Mouse (Mus musculus) heart, adult 2 months (tissue): Measurements from ENCODE around the gene Kcp. TPM values are rescaled to one million over a fixed set of nuclear protein-coding genes. Genes with fewer than 3 reads are reported as not detected.
A peak's percentile ranks its signal among the peaks of the same experiment; 100 is the strongest.

ENCODE experiments used
- DNase-seq, 2 experiments: peaks; one replicate each; pipeline ENCODE4 v3.0.0; 2021
- H3K27ac ChIP-seq: fragments of 200-600 bp; 2 replicates; pipeline ENCODE4 v1.8.1; 2022
- H3K27me3 ChIP-seq: fragments of 200-500 bp; 2 replicates; pipeline ENCODE4 v1.6.1; 2012; ENCODE audit warnings: mild to moderate bottlenecking, low read length, inconsistent platforms, mixed read lengths; ENCODE audit not compliant: control insufficient read depth, insufficient read depth
- H3K36me3 ChIP-seq: fragments of 200-500 bp; 2 replicates; pipeline ENCODE4 v1.6.1; 2012; ENCODE audit warnings: low read length, inconsistent platforms; ENCODE audit not compliant: control insufficient read depth, insufficient read depth
- H3K4me1 ChIP-seq: fragments of 200-500 bp; 2 replicates; pipeline ENCODE4 v1.6.1; 2011; ENCODE audit warnings: low read length; ENCODE audit not compliant: control insufficient read depth, insufficient read depth
- H3K4me3 ChIP-seq: fragments of 200-600 bp; 2 replicates; pipeline ENCODE4 v1.8.1; 2022
- H3K79me2 ChIP-seq: fragments of 200-500 bp; replicated peaks from 2 replicates; pipeline ENCODE4 v1.6.1; 2012; ENCODE audit warnings: mild to moderate bottlenecking, inconsistent platforms, low read length, moderate library complexity, mixed read lengths; ENCODE audit not compliant: control insufficient read depth, insufficient read depth
- H3K9ac ChIP-seq: fragments of 200-500 bp; 2 replicates; pipeline ENCODE4 v1.6.1; 2012; ENCODE audit warnings: low read depth, mild to moderate bottlenecking, control low read depth, inconsistent platforms, low read length, mixed read lengths
- CTCF ChIP-seq: fragments of 200-600 bp; IDR thresholded peaks from 2 replicates; pipeline ENCODE4 v1.8.1; 2022; ENCODE audit warnings: antibody characterized with exemption, mild to moderate bottlenecking, moderate library complexity
- EP300 ChIP-seq: fragments of 200-500 bp; IDR thresholded peaks from 2 replicates; pipeline ENCODE4 v1.6.1; 2011; ENCODE audit warnings: low read depth, low read length, control low read depth; ENCODE audit not compliant: insufficient read depth
- POLR2A ChIP-seq: fragments of 200-500 bp; IDR thresholded peaks from 2 replicates; pipeline ENCODE4 v1.6.1; 2011; ENCODE audit warnings: mild to moderate bottlenecking, low read depth, low read length, control low read depth; ENCODE audit not compliant: insufficient read depth
- WGBS: fragments of 180-500 bp; shearing (Covaris S2); methylation state at CpG from one replicate; pipeline ENCODE4 v1.1.7; 2018; 5-methylcytosine and 5-hydroxymethylcytosine counted together
- intact Hi-C: fragments of 180-260 bp; cut with DNase I; formaldehyde crosslinking; loops from one replicate; pipeline ENCODE4 v1.15.1; 2025
- polyA plus RNA-seq: library from polyadenylated mRNA; depleted of rRNA; stranded (reverse); fragments of >200 nt; gene quantifications from 2 replicates; pipeline ENCODE4 v1.2.3, GENCODE M21; 2012; rRNA removed
- total RNA-seq, 2 experiments: library from RNA; stranded (reverse); gene quantifications; 2 replicates each; pipeline ENCODE4 v1.2.3; 2021

Kcp gene
- total and polyA plus RNA-seq, 3 experiments: 2.3 to 8.5 (median 3.0) TPM

DNA sequence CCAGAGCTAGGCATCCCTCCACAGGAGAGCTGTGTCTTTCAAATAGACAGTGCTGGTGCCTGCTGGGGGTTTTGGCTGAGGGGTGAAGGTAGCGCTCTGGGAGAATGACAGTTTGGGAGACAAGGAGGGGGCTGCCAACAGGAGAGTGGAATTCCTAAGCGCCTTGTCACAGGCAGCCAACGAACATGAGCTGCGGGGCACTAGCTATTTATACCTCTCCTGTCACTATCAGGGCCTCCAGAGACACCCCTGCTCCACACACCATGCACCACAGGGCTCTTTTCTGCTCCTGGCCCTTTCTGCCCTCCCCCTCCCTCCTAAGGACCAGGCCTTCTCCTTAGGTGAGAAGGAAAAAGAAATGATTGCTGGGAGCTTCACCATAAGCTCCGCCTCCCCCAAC, 76.3 kb downstream of the Kcp start:
- Histone ChIP-seq H3K79me2 (no peaks in the 10 kb centered on the region), H3K27ac (peak overlapping the region; percentile 89), H3K4me1 (no peaks in the 10 kb centered on the region; the same call in 1 of the 2 replicates), H3K9ac (no peak overlapping the region), H3K4me3 (peak overlapping the region; percentile 2; the same call in 1 of the 2 replicates), H3K36me3 (no peaks in the 10 kb centered on the region), H3K27me3 (no peaks in the 10 kb centered on the region)
- 47% methylated on average over 5 of the region's 5 CpGs for WGBS
- intact Hi-C loops: loop anchor here (1.0 to 5.0 kb wide), 2 partner anchors 42 to 69 kb away; no protein-coding TSS in a partner anchor
- peak; percentile 51 to 74 for DNase-seq
- TF ChIP-seq CTCF (no peak), EP300 (0 out of 2 replicates have a peak, but pooled peaks have one; percentile 46), POLR2A (no peak)

DNA sequence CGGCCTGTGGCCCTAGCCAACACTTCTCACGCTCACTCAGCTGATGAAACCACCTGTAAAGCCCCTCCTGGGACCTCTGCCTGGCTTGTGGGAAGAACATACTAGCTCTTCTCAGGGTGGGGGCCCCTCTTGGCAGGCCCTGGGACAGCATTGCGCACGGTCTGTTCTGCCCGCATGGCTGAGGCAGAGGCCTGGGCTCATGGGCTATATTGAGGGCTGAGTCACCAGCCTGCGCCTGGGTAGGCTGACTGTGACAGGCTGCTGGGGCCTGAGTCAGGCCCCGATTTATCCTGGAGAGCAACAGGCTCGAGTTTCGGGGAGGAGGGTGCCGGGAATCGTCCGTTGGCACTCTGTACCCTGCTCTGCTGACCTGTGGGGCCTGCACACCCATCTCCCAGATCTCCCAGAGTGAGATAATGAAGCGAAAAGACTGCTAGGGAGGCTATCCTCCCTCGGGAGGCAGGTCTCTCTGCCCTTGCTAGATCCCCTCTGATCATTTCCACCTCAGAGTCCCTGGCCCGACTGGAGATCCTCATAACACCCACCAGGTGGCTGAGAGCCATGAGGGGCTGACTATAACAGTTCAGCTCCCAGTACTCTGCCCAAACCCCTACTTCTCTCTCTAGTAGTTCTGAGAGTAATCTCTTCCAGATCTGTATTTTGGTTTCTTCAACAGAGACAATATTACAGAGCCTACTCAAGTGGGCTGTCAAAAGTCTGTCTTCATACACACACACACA, 76.9 kb downstream of the Kcp start:
- H3K27me3 ChIP-seq: no peaks in the 10 kb centered on the region
- 53% methylated on average over 15 of the region's 15 CpGs for WGBS
- no peaks in the 10 kb centered on the region for H3K79me2 ChIP-seq
- no peak overlapping the region for H3K4me3 ChIP-seq
- no peaks in the 10 kb centered on the region for H3K36me3 ChIP-seq
- intact Hi-C loops: loop anchor here (1.0 to 5.0 kb wide), 2 partner anchors 42 to 69 kb away; no protein-coding TSS in a partner anchor
- peak overlapping the region; percentile 89 for H3K27ac ChIP-seq
- H3K4me1 ChIP-seq: no peaks in the 10 kb centered on the region; the same call in 1 of the 2 replicates
- TF ChIP-seq CTCF: no peak
- peak overlapping the region; percentile 12; the same call in 1 of the 2 replicates for H3K9ac ChIP-seq
- DNase-seq: peak; percentile 41 to 49

DNA sequence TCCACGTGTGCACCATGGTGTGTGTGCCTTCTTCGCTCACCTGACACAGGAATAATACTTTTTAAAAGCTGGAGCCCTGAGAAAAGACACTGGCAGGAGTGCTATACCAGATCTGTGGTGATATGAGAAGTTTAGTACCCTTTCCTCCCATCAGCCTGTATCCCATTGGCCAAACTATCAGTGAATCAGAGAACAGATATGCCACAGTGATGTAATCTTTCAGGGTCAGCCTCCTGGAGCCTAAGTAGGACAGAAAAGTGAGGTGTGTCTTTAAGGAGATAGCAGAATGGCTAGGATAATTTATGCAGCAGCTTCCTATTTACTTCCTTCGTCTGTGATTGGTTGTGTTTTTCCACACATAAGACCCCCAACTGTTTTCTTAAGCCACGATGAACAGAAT, 79.6 kb downstream of the Kcp start:
- H3K27me3 ChIP-seq: no peaks in the 10 kb centered on the region
- intact Hi-C loops: no loop called here
- H3K27ac ChIP-seq: no peak overlapping the region
- H3K4me3 ChIP-seq: no peak overlapping the region
- H3K79me2 ChIP-seq: no peaks in the 10 kb centered on the region
- H3K9ac ChIP-seq: no peak overlapping the region
- 59% methylated on average over 4 of the region's 4 CpGs for WGBS
- no peaks in the 10 kb centered on the region; the same call in 1 of the 2 replicates for H3K4me1 ChIP-seq
- H3K36me3 ChIP-seq: no peaks in the 10 kb centered on the region
- DNase-seq: no peak
- no peak for TF ChIP-seq EP300

DNA sequence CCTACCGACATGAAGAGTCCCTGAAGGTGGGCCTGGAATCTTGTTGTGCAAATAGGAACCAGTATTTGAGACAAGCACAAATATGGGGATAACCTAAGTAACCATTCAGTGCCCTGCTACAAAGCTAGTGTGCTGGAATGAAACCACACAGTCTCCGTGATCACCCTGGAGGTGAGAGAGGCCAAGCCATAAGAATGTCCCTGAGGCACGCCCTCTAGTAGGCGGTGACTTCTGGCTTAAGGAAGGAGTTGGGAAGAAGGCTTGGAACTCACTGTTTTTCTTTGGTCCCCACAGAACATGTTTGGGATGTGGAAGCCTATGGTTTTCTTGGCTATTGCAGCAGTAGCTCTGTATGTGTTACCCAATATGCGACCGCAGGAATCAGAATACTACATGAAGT, 81.4 kb downstream of the Kcp start:
- H3K27me3 ChIP-seq: no peaks in the 10 kb centered on the region
- 76% methylated on average over 6 of the region's 6 CpGs for WGBS
- no peak overlapping the region for H3K9ac ChIP-seq
- no peaks in the 10 kb centered on the region for H3K79me2 ChIP-seq
- intact Hi-C loops: no loop called here
- H3K4me3 ChIP-seq: no peak overlapping the region
- H3K4me1 ChIP-seq: no peaks in the 10 kb centered on the region
- no peak overlapping the region for H3K27ac ChIP-seq
- TF ChIP-seq POLR2A: no peak
- TF ChIP-seq CTCF: no peak
- no peak for TF ChIP-seq EP300
- no peaks in the 10 kb centered on the region for H3K36me3 ChIP-seq
- DNase-seq: no peak

DNA sequence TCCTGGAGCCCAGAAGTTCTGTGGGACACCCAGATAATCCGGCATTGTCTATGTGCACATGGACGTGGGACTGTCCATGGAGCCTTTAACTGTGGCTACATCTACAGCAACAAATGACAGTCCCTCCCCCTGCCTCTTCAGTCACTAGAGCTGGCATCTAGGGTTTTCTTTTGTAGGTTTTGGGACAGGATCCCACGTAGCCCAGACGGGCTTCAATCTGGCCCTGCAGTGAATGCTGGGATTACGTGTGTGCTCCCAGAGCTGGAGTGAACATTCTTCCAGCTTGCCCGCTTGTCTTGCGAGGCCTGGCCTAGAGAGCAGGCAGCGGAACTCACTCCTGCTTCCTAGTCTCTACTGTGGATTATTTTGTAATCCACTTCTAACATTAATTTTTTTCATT, 82.6 kb downstream of the Kcp start:
- 88% methylated on average over 8 of the region's 8 CpGs for WGBS
- Histone ChIP-seq H3K4me3 (no peak overlapping the region), H3K36me3 (no peaks in the 10 kb centered on the region), H3K9ac (no peak overlapping the region), H3K27me3 (no peaks in the 10 kb centered on the region), H3K27ac (no peak overlapping the region), H3K79me2 (no peaks in the 10 kb centered on the region), H3K4me1 (no peaks in the 10 kb centered on the region)
- TF ChIP-seq POLR2A: no peak
- no peak for TF ChIP-seq CTCF
- TF ChIP-seq EP300: no peak
- intact Hi-C loops: no loop called here
- DNase-seq: no peak

Other genes starting within 250 kb of the Kcp start
- 1 to 10 TPM; 5.3 TPM for gene Hilpda, start 235.5 kb downstream of the Kcp start, total RNA-seq
- 12.1 and 15.8 TPM in 2 replicates for gene Hilpda, start 235.5 kb downstream of the Kcp start, polyA plus RNA-seq
- gene Fam71f2, start 228.4 kb downstream of the Kcp start, total RNA-seq: not detected
- gene Fam71f2, start 228.4 kb downstream of the Kcp start, polyA plus RNA-seq: 0.70 and 1.4 TPM in 2 replicates
- not detected for gene Fam71f1, start 188.8 kb downstream of the Kcp start, total RNA-seq
- 0.12 TPM in 1 of 2 replicates, not detected in the other for gene Fam71f1, start 188.8 kb downstream of the Kcp start, polyA plus RNA-seq
- 100 to 1,000 TPM; 227 to 232 TPM for gene Calu, start 159.9 kb downstream of the Kcp start, total RNA-seq
- 102 and 178 TPM in 2 replicates for gene Calu, start 159.9 kb downstream of the Kcp start, polyA plus RNA-seq
- not detected for gene Opn1sw, start 119.5 kb downstream of the Kcp start, total RNA-seq
- gene Opn1sw, start 119.5 kb downstream of the Kcp start, polyA plus RNA-seq: 0.67 TPM in 1 of 2 replicates, not detected in the other
- 1 to 10 TPM; 1.7 to 2.4 TPM for gene Ccdc136, start 111.6 kb downstream of the Kcp start, total RNA-seq
- gene Ccdc136, start 111.6 kb downstream of the Kcp start, polyA plus RNA-seq: 2.1 and 3.0 TPM in 2 replicates
- 100 to 1,000 TPM; 192 to 222 TPM for gene Flnc, start 74.7 kb downstream of the Kcp start, total RNA-seq
- gene Flnc, start 74.7 kb downstream of the Kcp start, polyA plus RNA-seq: 56.0 and 69.0 TPM in 2 replicates
- 100 to 1,000 TPM; 109 to 125 TPM for gene Atp6v1f, start 40.2 kb downstream of the Kcp start, total RNA-seq
- gene Atp6v1f, start 40.2 kb downstream of the Kcp start, polyA plus RNA-seq: 186 and 208 TPM in 2 replicates
- not detected for gene Atp6v1fnb, start 36.5 kb downstream of the Kcp start, total RNA-seq
- gene Atp6v1fnb, start 36.5 kb downstream of the Kcp start, polyA plus RNA-seq: not detected in 2 replicates
- 1 to 10 TPM; 2.7 to 3.6 TPM for gene Irf5, start 18.7 kb upstream of the Kcp start, total RNA-seq
- 4.9 and 7.5 TPM in 2 replicates for gene Irf5, start 18.7 kb upstream of the Kcp start, polyA plus RNA-seq
- gene Tnpo3, start 101.9 kb upstream of the Kcp start, total RNA-seq: 10 to 100 TPM; 43.0 to 44.1 TPM
- 32.7 and 52.2 TPM in 2 replicates for gene Tnpo3, start 101.9 kb upstream of the Kcp start, polyA plus RNA-seq
- gene Tspan33, start 186.3 kb upstream of the Kcp start, total RNA-seq: 1 to 10 TPM; 2.2 to 2.5 TPM
- 1.8 and 2.7 TPM in 2 replicates for gene Tspan33, start 186.3 kb upstream of the Kcp start, polyA plus RNA-seq
- gene Smo, start 227.6 kb upstream of the Kcp start, total RNA-seq: 1 to 10 TPM; 8.3 to 8.5 TPM
- gene Smo, start 227.6 kb upstream of the Kcp start, polyA plus RNA-seq: 12.7 and 16.4 TPM in 2 replicates